Mouse (Mus musculus): ENCODE results near the gene Utrn. TPM values are rescaled to one million over a fixed set of nuclear protein-coding genes. Genes with fewer than 3 reads are reported as not detected.

Utrn gene
- polyA plus RNA-seq, 1 experiment = 14.9 TPM

- TF ChIP-seq CTCF (IDR thresholded peaks at IDR 0.05; ENCODE audit: extremely low read depth, insufficient read depth, insufficient read length, insufficient replicate concordance) (no peak), POLR2A (IDR thresholded peaks at IDR 0.05; ENCODE audit: low read depth, low read length) (no peak)
- 84% methylated on average over 10 of the region's 10 CpGs for WGBS
- no peaks in the 10 kb centered on the region for H3K4me1 ChIP-seq (ENCODE audit: control insufficient read depth, insufficient read depth, insufficient read length)
Measured at GRCm38 (mm10) chr10:12339704-12340558, 529.2 kb downstream of the Utrn start.

GRCm38 (mm10) chr10:12339005-12339703 lies 530.0 kb downstream of the Utrn start:
- WGBS = 80% methylated on average over 9 of the region's 9 CpGs
- TF ChIP-seq POLR2A (IDR thresholded peaks at IDR 0.05; ENCODE audit: low read depth, low read length) = no peak
- no peak for TF ChIP-seq CTCF (IDR thresholded peaks at IDR 0.05; ENCODE audit: extremely low read depth, insufficient read depth, insufficient read length, insufficient replicate concordance)
- Histone ChIP-seq H3K27me3 (ENCODE audit: control insufficient read depth, insufficient read depth, low read length) (no peaks in the 10 kb centered on the region), H3K4me1 (ENCODE audit: control insufficient read depth, insufficient read depth, insufficient read length) (no peaks in the 10 kb centered on the region), H3K27ac (ENCODE audit: insufficient read depth, low read length) (no peak overlapping the region), H3K4me3 (ENCODE audit: extremely low read depth, insufficient read depth, insufficient read length) (no peak overlapping the region), H3K36me3 (ENCODE audit: control insufficient read depth, insufficient read depth, low read length) (no peaks in the 10 kb centered on the region)
- DNase-seq (ENCODE audit: low read depth in 1 of 2, low spot score in 2 of 2) = no peak

More at GRCm38 (mm10) chr10:12339704-12340558, 529.2 kb downstream of the Utrn start:
- Histone ChIP-seq H3K27ac (ENCODE audit: insufficient read depth, low read length) (no peak overlapping the region), H3K4me3 (ENCODE audit: extremely low read depth, insufficient read depth, insufficient read length) (no peak overlapping the region), H3K36me3 (ENCODE audit: control insufficient read depth, insufficient read depth, low read length) (no peaks in the 10 kb centered on the region), H3K27me3 (ENCODE audit: control insufficient read depth, insufficient read depth, low read length) (no peaks in the 10 kb centered on the region)
- no peak for DNase-seq (ENCODE audit: low read depth in 1 of 2, low spot score in 2 of 2)

Other genes starting within 250 kb of the Utrn start
- 14.6 and 18.0 TPM in 2 replicates for gene Stx11, start 94.9 kb upstream of the Utrn start, polyA plus RNA-seq (2012; rRNA removed)
- 30.6 and 39.2 TPM in 2 replicates for gene Sf3b5, start 136.0 kb upstream of the Utrn start, polyA plus RNA-seq (2012; rRNA removed)
- gene Plagl1, start 191.1 kb upstream of the Utrn start, polyA plus RNA-seq (2012; rRNA removed) = 1.1 and 1.4 TPM in 2 replicates

Measured in spleen, adult 2 months (tissue).